Mouse (Mus musculus): Measurements from ENCODE around the gene Wdr18.

The Wdr18 gene

GRCm38 (mm10) chr10:79927324-79928029 lies 32.5 kb upstream of the Wdr18 start:
- DNase-seq, result peak; percentile 78 to 86

GRCm38 (mm10) chr10:79928030-79928694 lies 31.8 kb upstream of the Wdr18 start:
- peak; percentile 66 to 76 for DNase-seq

GRCm38 (mm10) chr10:79928907-79929701 lies 30.8 kb upstream of the Wdr18 start:
- DNase-seq, result peak; percentile 39 to 51

GRCm38 (mm10) chr10:79929967-79930825 lies 29.8 kb upstream of the Wdr18 start:
- DNase-seq, result no peak

GRCm38 (mm10) chr10:79930826-79931186 lies 29.1 kb upstream of the Wdr18 start:
- no peak for DNase-seq

GRCm38 (mm10) chr10:79931797-79932196 lies 28.2 kb upstream of the Wdr18 start:
- DNase-seq, result peak in 1 of 2 experiments; percentile 13

- peak; percentile 83 to 90 for DNase-seq
Measured at GRCm38 (mm10) chr10:79932736-79933135, 27.2 kb upstream of the Wdr18 start.

- peak; percentile 44 to 60 for DNase-seq
Measured at GRCm38 (mm10) chr10:79933145-79933679, 26.7 kb upstream of the Wdr18 start.

- DNase-seq, result no peak
Measured at GRCm38 (mm10) chr10:79933861-79934260, 26.1 kb upstream of the Wdr18 start.

GRCm38 (mm10) chr10:79934272-79934721 lies 25.7 kb upstream of the Wdr18 start:
- peak; percentile 80 to 88 for DNase-seq

- peak; percentile 17 to 39 for DNase-seq
Measured at GRCm38 (mm10) chr10:79934794-79935569, 25.0 kb upstream of the Wdr18 start.

- DNase-seq, result peak; percentile 49 to 68
Measured at GRCm38 (mm10) chr10:79936284-79936910, 23.6 kb upstream of the Wdr18 start.

GRCm38 (mm10) chr10:79936911-79937441 lies 23.0 kb upstream of the Wdr18 start:
- peak; percentile 69 to 81 for DNase-seq

GRCm38 (mm10) chr10:79937775-79938526 lies 22.0 kb upstream of the Wdr18 start:
- peak; percentile 62 to 77 for DNase-seq

GRCm38 (mm10) chr10:79940749-79941148 lies 19.2 kb upstream of the Wdr18 start:
- DNase-seq, result peak in 1 of 2 experiments; percentile 43

- DNase-seq, result peak in 1 of 2 experiments; percentile 3
Measured at GRCm38 (mm10) chr10:79942988-79943387, 17.0 kb upstream of the Wdr18 start.

GRCm38 (mm10) chr10:79943471-79943901 lies 16.5 kb upstream of the Wdr18 start:
- DNase-seq, result peak; percentile 22 to 32

- DNase-seq, result peak; percentile 68 to 82
Measured at GRCm38 (mm10) chr10:79945507-79946234, 14.3 kb upstream of the Wdr18 start.

Data from kidney, postnatal 4 days (tissue).